Mouse (Mus musculus) limb, embryonic 13.5 days (tissue): Measurements from ENCODE around the gene Loxl3. TPM values are rescaled to one million over a fixed set of nuclear protein-coding genes. Genes with fewer than 3 reads are reported as not detected.

ENCODE experiments used
- ATAC-seq: fragments of 200-750 bp; cut with Nextera tagmentation; 2 replicates; pipeline ENCODE4 v1.8.0; 2017; ENCODE audit warnings: low read depth, moderate number of reproducible peaks, moderate TSS enrichment; ENCODE audit not compliant: low FRiP score
- H3K27ac ChIP-seq: fragments of 300-500 bp; sonication (generic); 2 replicates; pipeline ENCODE4 v1.5.1; 2015; ENCODE audit warnings: inconsistent platforms, mild to moderate bottlenecking, moderate library complexity
- H3K27me3 ChIP-seq: fragments of 300-500 bp; sonication (generic); 2 replicates; pipeline ENCODE4 v1.6.1; 2015; ENCODE audit warnings: mild to moderate bottlenecking, inconsistent platforms
- H3K36me3 ChIP-seq: fragments of 300-500 bp; sonication (generic); 2 replicates; pipeline ENCODE4 v1.6.1; 2015; ENCODE audit warnings: inconsistent platforms, mild to moderate bottlenecking, moderate library complexity
- H3K4me1 ChIP-seq: fragments of 300-500 bp; sonication (generic); 2 replicates; pipeline ENCODE4 v1.6.1; 2015; ENCODE audit warnings: inconsistent platforms
- H3K4me2 ChIP-seq: fragments of 300-500 bp; sonication (generic); replicated peaks from 2 replicates; pipeline ENCODE4 v1.6.1; 2015; ENCODE audit warnings: inconsistent platforms, mild to moderate bottlenecking, moderate library complexity
- H3K4me3 ChIP-seq: fragments of 300-500 bp; sonication (generic); 2 replicates; pipeline ENCODE4 v1.5.1; 2015; ENCODE audit warnings: moderate library complexity, mild to moderate bottlenecking, inconsistent platforms
- H3K9ac ChIP-seq: fragments of 300-500 bp; sonication (generic); 2 replicates; pipeline ENCODE4 v1.6.1; 2015; ENCODE audit warnings: mild to moderate bottlenecking, inconsistent platforms
- H3K9me3 ChIP-seq: fragments of 300-500 bp; sonication (generic); 2 replicates; pipeline ENCODE4 v1.6.1; 2016; ENCODE audit warnings: inconsistent platforms
- WGBS: fragments of 180-500 bp; shearing (Covaris S2); methylation state at CpG from one replicate; pipeline ENCODE4 v1.1.7; 2015; 5-methylcytosine and 5-hydroxymethylcytosine counted together
- polyA plus RNA-seq: library from polyadenylated mRNA; unstranded; fragments of >200 nt; fragmentation: Nextera tagmentation; extraction: Ambion mirVana; gene quantifications from 2 replicates; pipeline ENCODE4 v1.2.1, GENCODE M21; 2015

Loxl3 gene
- polyA plus RNA-seq, 1 experiment from 2014 or later, result 36.3 TPM

GRCm38 (mm10) chr6:83057790-83058189 lies 23.8 kb downstream of the Loxl3 start, which contains the start of gene Dqx1:
Dqx1 (plus strand) TSS chr6:83057844.
- no peak within 1 kb of the TSS for H3K9ac ChIP-seq
- no peaks in the 10 kb centered on the region for H3K9me3 ChIP-seq
- peaks cover 27% of the 10 kb centered on the region for H3K36me3 ChIP-seq
- no peak for ATAC-seq
- WGBS, result 55% methylated on average over 3 of the region's 3 CpGs
- peaks cover 20% of the 10 kb centered on the region for H3K4me1 ChIP-seq
- no peak within 1 kb of the TSS for H3K27ac ChIP-seq
- no peak within 1 kb of the TSS; the same call in 1 of the 2 replicates for H3K4me3 ChIP-seq
- H3K27me3 ChIP-seq, result peaks cover 44% of the 10 kb centered on the region
- no peak within 1 kb of the TSS for H3K4me2 ChIP-seq

DNA sequence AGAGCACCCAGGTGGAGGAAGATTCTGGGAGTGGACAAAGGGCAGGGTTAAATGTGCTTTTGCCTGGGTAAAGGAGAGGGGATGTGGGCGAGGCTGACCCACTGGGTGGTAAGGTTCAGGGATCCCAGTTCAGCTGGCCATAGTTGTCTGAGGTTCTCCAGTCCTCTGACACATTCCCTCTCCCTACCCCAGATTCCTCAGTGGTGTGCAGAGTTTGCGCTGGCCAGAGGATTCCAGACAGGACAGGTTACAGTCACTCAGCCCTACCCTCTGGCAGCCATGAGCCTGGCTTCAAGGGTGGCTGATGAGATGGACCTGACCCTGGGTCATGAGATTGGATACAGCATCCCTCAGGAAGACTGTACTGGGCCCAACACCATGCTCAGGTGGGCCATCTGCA lies 24.8 kb downstream of the Loxl3 start:
- no peak for ATAC-seq
- no peak overlapping the region for H3K4me3 ChIP-seq
- no peaks in the 10 kb centered on the region for H3K9me3 ChIP-seq
- no peak overlapping the region for H3K27ac ChIP-seq
- no peak overlapping the region for H3K4me2 ChIP-seq
- H3K36me3 ChIP-seq, result peaks cover 27% of the 10 kb centered on the region
- 81% methylated on average over 2 of the region's 2 CpGs for WGBS
- H3K4me1 ChIP-seq, result peaks cover 13% of the 10 kb centered on the region
- peaks cover 53% of the 10 kb centered on the region for H3K27me3 ChIP-seq
- no peak overlapping the region for H3K9ac ChIP-seq

DNA sequence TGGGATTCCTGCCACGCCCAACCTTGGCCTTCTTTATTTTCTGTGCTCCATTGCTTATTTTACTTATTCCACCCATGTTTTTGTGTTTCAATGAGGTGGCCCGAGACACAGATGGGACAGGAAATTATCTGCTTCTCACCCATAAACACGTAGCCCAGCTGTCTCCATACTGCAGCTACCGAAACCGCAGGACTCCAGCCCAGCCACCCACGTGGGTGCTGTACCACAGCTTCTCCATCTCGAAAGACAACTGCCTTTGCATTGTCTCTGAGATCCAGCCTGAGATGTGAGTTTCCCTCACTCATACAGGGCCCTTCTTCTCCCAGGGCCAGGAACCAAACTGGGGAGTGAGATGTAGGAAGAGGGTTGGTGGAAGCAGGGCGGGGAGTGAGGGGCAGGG lies 32.0 kb downstream of the Loxl3 start:
- H3K9ac ChIP-seq, result no peak overlapping the region
- peaks cover 100% of the 10 kb centered on the region for H3K27me3 ChIP-seq
- ATAC-seq, result no peak
- H3K27ac ChIP-seq, result no peak overlapping the region
- H3K9me3 ChIP-seq, result no peaks in the 10 kb centered on the region
- H3K4me3 ChIP-seq, result no peak overlapping the region
- peaks cover 19% of the 10 kb centered on the region for H3K4me1 ChIP-seq
- H3K4me2 ChIP-seq, result no peak overlapping the region
- no peaks in the 10 kb centered on the region for H3K36me3 ChIP-seq
- 39% methylated on average over 8 of the region's 8 CpGs for WGBS

- H3K27ac ChIP-seq, result no peak overlapping the region
- no peak for ATAC-seq
- H3K9me3 ChIP-seq, result no peaks in the 10 kb centered on the region
- H3K4me3 ChIP-seq, result no peak overlapping the region
- peaks cover 100% of the 10 kb centered on the region for H3K27me3 ChIP-seq
- no peak overlapping the region for H3K4me2 ChIP-seq
- no peak overlapping the region for H3K9ac ChIP-seq
- 28% methylated on average over 6 of the region's 6 CpGs for WGBS
- H3K4me1 ChIP-seq, result peaks cover 23% of the 10 kb centered on the region
- no peaks in the 10 kb centered on the region for H3K36me3 ChIP-seq
Observed at GRCm38 (mm10) chr6:83066441-83066840, 32.5 kb downstream of the Loxl3 start.

GRCm38 (mm10) chr6:83068221-83068620 lies 34.2 kb downstream of the Loxl3 start:
- H3K9ac ChIP-seq, result no peak overlapping the region
- 8% methylated on average over 8 of the region's 8 CpGs for WGBS
- H3K36me3 ChIP-seq, result no peaks in the 10 kb centered on the region
- peak overlapping the region; percentile 48; the same call in 1 of the 2 replicates for H3K4me2 ChIP-seq
- no peak for ATAC-seq
- 0 out of 2 replicates have a peak overlapping the region, but pooled peaks have one; percentile 24 for H3K4me3 ChIP-seq
- H3K27me3 ChIP-seq, result peaks cover 100% of the 10 kb centered on the region
- peaks cover 24% of the 10 kb centered on the region for H3K4me1 ChIP-seq
- no peak overlapping the region for H3K27ac ChIP-seq
- H3K9me3 ChIP-seq, result no peaks in the 10 kb centered on the region

GRCm38 (mm10) chr6:83068706-83069487 lies 34.9 kb downstream of the Loxl3 start:
- WGBS, result 1% methylated on average over 79 of the region's 81 CpGs
- H3K4me2 ChIP-seq, result peak overlapping the region; percentile 48
- no peak overlapping the region for H3K9ac ChIP-seq
- H3K36me3 ChIP-seq, result no peaks in the 10 kb centered on the region
- H3K4me3 ChIP-seq, result peak overlapping the region; percentile 31
- H3K4me1 ChIP-seq, result peaks cover 24% of the 10 kb centered on the region
- H3K9me3 ChIP-seq, result no peaks in the 10 kb centered on the region
- ATAC-seq, result no peak
- H3K27ac ChIP-seq, result no peak overlapping the region
- peaks cover 99% of the 10 kb centered on the region for H3K27me3 ChIP-seq

DNA sequence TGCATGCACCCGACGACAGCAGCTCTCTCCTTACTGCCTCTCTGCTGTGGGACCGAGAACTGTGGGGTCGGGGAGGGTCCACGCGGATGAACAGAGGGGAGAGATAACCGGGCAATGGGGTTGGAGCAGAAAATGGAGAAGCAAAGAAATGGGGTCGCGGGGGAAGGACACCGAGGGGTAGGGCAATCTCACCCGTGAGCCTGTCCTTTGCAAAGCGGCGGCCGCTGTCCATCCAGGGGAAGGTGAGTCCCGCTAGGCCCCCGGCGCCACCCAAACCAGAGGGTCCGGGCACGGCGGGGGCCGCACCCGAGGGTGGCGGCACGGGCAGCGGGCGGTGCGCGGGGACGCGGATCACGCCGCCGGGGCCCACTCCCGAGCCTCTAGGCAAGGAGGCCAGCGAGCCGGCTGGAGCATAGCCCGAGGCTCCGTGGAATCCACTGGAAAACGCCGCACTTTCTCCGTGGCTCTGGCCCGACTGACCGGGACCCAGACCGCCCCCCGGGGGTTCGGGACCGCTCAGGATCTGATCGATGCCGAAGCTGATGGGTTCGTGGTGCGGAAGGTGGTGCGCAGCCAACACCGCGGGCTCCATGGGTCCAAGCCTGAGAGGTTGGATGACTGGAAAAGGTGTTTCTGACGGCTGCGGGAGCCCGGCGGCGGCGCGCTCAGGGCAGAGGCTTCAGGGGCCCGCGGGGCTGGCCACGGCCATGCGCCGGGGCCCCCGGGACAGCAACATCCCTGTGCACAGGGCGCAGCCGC lies 35.7 kb downstream of the Loxl3 start:
- WGBS, result under 1% methylated on average over 62 of the region's 69 CpGs
- H3K9ac ChIP-seq, result 0 out of 2 replicates have a peak overlapping the region, but pooled peaks have one; percentile 25

DNA sequence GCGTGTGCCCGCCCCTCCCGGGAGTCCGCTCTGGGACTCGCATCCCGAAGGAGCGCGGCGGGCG lies 36.1 kb downstream of the Loxl3 start, which contains the start of gene Tlx2:
TSS of gene Tlx2 (minus strand) at position 47 of the 64 bp plus-strand sequence.
- no peak within 1 kb of the TSS for H3K27ac ChIP-seq
- H3K27me3 ChIP-seq, result peaks cover 99% of the 10 kb centered on the region
- H3K4me1 ChIP-seq, result peaks cover 24% of the 10 kb centered on the region
- no peak for ATAC-seq
- no peaks in the 10 kb centered on the region for H3K9me3 ChIP-seq
- H3K9ac ChIP-seq, result 0 out of 2 replicates have a peak within 1 kb of the TSS, but pooled peaks have one; percentile 25
- H3K4me2 ChIP-seq, result peak within 1 kb of the TSS; percentile 54
- H3K36me3 ChIP-seq, result no peaks in the 10 kb centered on the region
- peak within 1 kb of the TSS; percentile 31 for H3K4me3 ChIP-seq
- 0% methylated on average over 10 of the region's 10 CpGs for WGBS

More for the DNA sequence above, 35.7 kb downstream of the Loxl3 start:
- peaks cover 24% of the 10 kb centered on the region for H3K4me1 ChIP-seq
- peaks cover 99% of the 10 kb centered on the region for H3K27me3 ChIP-seq
- peak overlapping the region; percentile 31 for H3K4me3 ChIP-seq
- peak overlapping the region; percentile 54 for H3K4me2 ChIP-seq
- H3K9me3 ChIP-seq, result no peaks in the 10 kb centered on the region
- ATAC-seq, result no peak
- H3K27ac ChIP-seq, result no peak overlapping the region
- H3K36me3 ChIP-seq, result no peaks in the 10 kb centered on the region

DNA sequence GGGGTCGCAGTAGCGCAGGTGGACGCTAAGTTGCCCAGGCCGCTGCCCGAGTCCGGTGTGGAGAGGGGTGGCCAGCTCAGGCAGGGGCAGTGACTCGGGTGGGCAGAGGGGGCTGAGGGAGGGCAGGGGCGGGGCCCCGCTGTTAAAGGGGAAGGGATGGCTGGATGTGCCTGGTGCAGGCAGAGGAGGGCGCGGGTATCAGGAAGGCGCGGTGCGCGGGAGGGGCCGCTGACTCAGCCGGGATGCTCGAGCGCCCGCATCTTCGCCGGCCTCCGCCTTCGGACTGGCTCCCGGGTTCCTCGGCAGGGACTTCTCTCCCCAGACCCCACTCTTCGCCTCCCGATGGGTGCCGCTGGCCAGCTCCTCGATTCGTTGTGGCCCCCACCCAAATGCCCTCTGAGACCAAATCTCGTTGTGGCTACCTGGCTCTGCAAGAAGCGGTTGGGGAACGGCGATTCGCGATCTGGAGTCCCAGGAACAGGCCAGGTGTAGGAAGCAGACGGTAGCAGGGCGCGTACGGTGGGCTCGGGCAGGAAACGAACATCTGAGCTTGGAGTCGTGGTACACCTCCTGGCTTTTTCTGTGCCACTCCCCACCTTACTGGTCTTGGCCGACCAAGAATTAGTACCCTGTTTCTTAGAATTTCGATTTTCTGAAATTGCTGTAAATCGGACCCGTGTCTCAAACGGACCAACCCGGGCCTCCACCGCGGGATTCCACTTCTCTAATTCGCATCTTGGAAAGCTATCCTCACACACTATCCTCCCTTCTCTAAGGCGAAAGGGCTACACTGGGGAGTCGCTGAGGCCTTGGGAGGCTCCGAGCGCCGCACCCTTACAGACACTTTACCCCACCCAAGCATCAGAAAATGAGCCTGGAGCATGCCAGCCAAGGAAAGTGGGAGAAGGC lies 36.6 kb downstream of the Loxl3 start:
- 0 out of 2 replicates have a peak overlapping the region, but pooled peaks have one; percentile 25 for H3K9ac ChIP-seq
- H3K27me3 ChIP-seq, result peaks cover 99% of the 10 kb centered on the region
- peaks cover 24% of the 10 kb centered on the region for H3K4me1 ChIP-seq
- 1% methylated on average over 58 of the region's 58 CpGs for WGBS
- peak overlapping the region; percentile 54 for H3K4me2 ChIP-seq
- H3K4me3 ChIP-seq, result peak overlapping the region; percentile 31
- ATAC-seq, result no peak
- H3K27ac ChIP-seq, result no peak overlapping the region
- H3K9me3 ChIP-seq, result no peaks in the 10 kb centered on the region
- no peaks in the 10 kb centered on the region for H3K36me3 ChIP-seq

GRCm38 (mm10) chr6:83071220-83071619 lies 37.2 kb downstream of the Loxl3 start:
- no peak overlapping the region for H3K27ac ChIP-seq
- no peaks in the 10 kb centered on the region for H3K36me3 ChIP-seq
- peaks cover 99% of the 10 kb centered on the region for H3K27me3 ChIP-seq
- H3K9ac ChIP-seq, result no peak overlapping the region
- peak; percentile 58; the same call in 1 of the 2 replicates for ATAC-seq
- 4% methylated on average over 14 of the region's 24 CpGs for WGBS
- peak overlapping the region; percentile 22; the same call in 1 of the 2 replicates for H3K4me3 ChIP-seq
- H3K4me2 ChIP-seq, result peak overlapping the region; percentile 40
- H3K4me1 ChIP-seq, result peaks cover 24% of the 10 kb centered on the region
- no peaks in the 10 kb centered on the region for H3K9me3 ChIP-seq

DNA sequence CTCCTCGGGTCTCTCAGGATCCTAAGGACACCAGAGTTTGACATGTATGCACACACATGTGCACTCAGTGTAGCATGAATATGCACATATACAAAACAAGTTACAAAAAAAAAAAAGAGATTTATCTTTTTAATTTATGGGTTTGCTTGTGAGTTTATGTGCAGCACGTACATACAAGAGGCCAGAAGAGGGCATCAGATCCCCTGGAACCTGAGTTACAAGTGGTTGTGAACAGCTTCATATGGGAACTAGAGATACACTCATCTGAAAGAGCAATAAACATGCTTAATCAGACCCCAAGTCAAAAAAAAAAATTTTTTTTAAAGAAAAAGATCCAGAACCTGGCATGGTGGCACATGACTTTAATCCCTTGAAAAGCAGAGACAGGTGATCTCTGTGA lies 41.0 kb downstream of the Loxl3 start:
- Histone ChIP-seq H3K4me1 (peaks cover 27% of the 10 kb centered on the region), H3K36me3 (no peaks in the 10 kb centered on the region), H3K27ac (no peak overlapping the region), H3K27me3 (peaks cover 68% of the 10 kb centered on the region), H3K9me3 (no peaks in the 10 kb centered on the region), H3K4me2 (no peak overlapping the region), H3K9ac (no peak overlapping the region), H3K4me3 (no peak overlapping the region)
- no peak for ATAC-seq
- 23% methylated on average over 2 of the region's 2 CpGs for WGBS
